Mouse (Mus musculus): ENCODE results near the gene Psmb7. TPM values are rescaled to one million over a fixed set of nuclear protein-coding genes. Genes with fewer than 3 reads are reported as not detected.
A peak's percentile ranks its signal among the peaks of the same experiment; 100 is the strongest.

The Psmb7 gene
- polyA plus RNA-seq, 1 experiment from 2014 or later: 214 TPM

- ATAC-seq (replicated peaks; ENCODE audit: extremely low read depth, insufficient read depth, low FRiP score): no peak
- Histone ChIP-seq H3K4me2 (ENCODE audit: low read depth, low read length) (no peak overlapping the region), H3K27me3 (ENCODE audit: control insufficient read depth, insufficient read depth, low read length) (no peaks in the 10 kb centered on the region), H3K27ac (ENCODE audit: low read length) (no peak overlapping the region), H3K36me3 (ENCODE audit: control insufficient read depth, insufficient read depth) (no peaks in the 10 kb centered on the region), H3K9ac (ENCODE audit: low read length) (no peak overlapping the region), H3K4me3 (ENCODE audit: low read length) (no peak overlapping the region), H3K4me1 (ENCODE audit: control insufficient read depth, insufficient read depth, low read length) (peaks cover 5% of the 10 kb centered on the region), H3K9me3 (replicated peaks; ENCODE audit: control insufficient read depth, low read length) (no peaks in the 10 kb centered on the region)
- 73% methylated on average over 7 of the region's 7 CpGs for WGBS
Observed at GRCm38 (mm10) chr2:38647661-38648060, 3.8 kb upstream of the Psmb7 start.

GRCm38 (mm10) chr2:38647201-38647606, 3.3 kb upstream of the Psmb7 start:
- 60% methylated on average over 8 of the region's 8 CpGs for WGBS
- no peaks in the 10 kb centered on the region for H3K9me3 ChIP-seq (replicated peaks; ENCODE audit: control insufficient read depth, low read length)
- H3K36me3 ChIP-seq (ENCODE audit: control insufficient read depth, insufficient read depth): no peaks in the 10 kb centered on the region
- no peaks in the 10 kb centered on the region for H3K27me3 ChIP-seq (ENCODE audit: control insufficient read depth, insufficient read depth, low read length)
- H3K4me3 ChIP-seq (ENCODE audit: low read length): no peak overlapping the region
- H3K27ac ChIP-seq (ENCODE audit: low read length): no peak overlapping the region
- H3K4me2 ChIP-seq (ENCODE audit: low read depth, low read length): no peak overlapping the region
- ATAC-seq (replicated peaks; ENCODE audit: extremely low read depth, insufficient read depth, low FRiP score): no peak
- H3K9ac ChIP-seq (ENCODE audit: low read length): no peak overlapping the region
- peaks cover 8% of the 10 kb centered on the region for H3K4me1 ChIP-seq (ENCODE audit: control insufficient read depth, insufficient read depth, low read length)

- no peaks in the 10 kb centered on the region for H3K27me3 ChIP-seq (ENCODE audit: control insufficient read depth, insufficient read depth, low read length)
- H3K9me3 ChIP-seq (replicated peaks; ENCODE audit: control insufficient read depth, low read length): no peaks in the 10 kb centered on the region
- H3K36me3 ChIP-seq (ENCODE audit: control insufficient read depth, insufficient read depth): peaks cover 3% of the 10 kb centered on the region
- peaks cover 8% of the 10 kb centered on the region for H3K4me1 ChIP-seq (ENCODE audit: control insufficient read depth, insufficient read depth, low read length)
- no peak overlapping the region for H3K9ac ChIP-seq (ENCODE audit: low read length)
- no peak overlapping the region for H3K4me3 ChIP-seq (ENCODE audit: low read length)
- H3K27ac ChIP-seq (ENCODE audit: low read length): no peak overlapping the region
- H3K4me2 ChIP-seq (ENCODE audit: low read depth, low read length): no peak overlapping the region
- ATAC-seq (replicated peaks; ENCODE audit: extremely low read depth, insufficient read depth, low FRiP score): peak; percentile 58; the same call in 1 of the 2 replicates
- 0% methylated on average over 3 of the region's 3 CpGs for WGBS
Observed at GRCm38 (mm10) chr2:38645936-38646335, 2.0 kb upstream of the Psmb7 start.

GRCm38 (mm10) chr2:38641761-38642160, 2.1 kb downstream of the Psmb7 start:
- H3K36me3 ChIP-seq (ENCODE audit: control insufficient read depth, insufficient read depth): peaks cover 26% of the 10 kb centered on the region
- no peaks in the 10 kb centered on the region for H3K9me3 ChIP-seq (replicated peaks; ENCODE audit: control insufficient read depth, low read length)
- WGBS: 88% methylated on average over 1 of the region's 1 CpGs
- H3K4me1 ChIP-seq (ENCODE audit: control insufficient read depth, insufficient read depth, low read length): peaks cover 8% of the 10 kb centered on the region
- H3K27me3 ChIP-seq (ENCODE audit: control insufficient read depth, insufficient read depth, low read length): no peaks in the 10 kb centered on the region
- H3K4me2 ChIP-seq (ENCODE audit: low read depth, low read length): no peak overlapping the region
- H3K27ac ChIP-seq (ENCODE audit: low read length): no peak overlapping the region
- H3K9ac ChIP-seq (ENCODE audit: low read length): no peak overlapping the region
- no peak overlapping the region for H3K4me3 ChIP-seq (ENCODE audit: low read length)
- ATAC-seq (replicated peaks; ENCODE audit: extremely low read depth, insufficient read depth, low FRiP score): no peak

- Histone ChIP-seq H3K27me3 (ENCODE audit: control insufficient read depth, insufficient read depth, low read length) (no peaks in the 10 kb centered on the region), H3K27ac (ENCODE audit: low read length) (no peak overlapping the region), H3K9me3 (replicated peaks; ENCODE audit: control insufficient read depth, low read length) (no peaks in the 10 kb centered on the region), H3K4me1 (ENCODE audit: control insufficient read depth, insufficient read depth, low read length) (peaks cover 4% of the 10 kb centered on the region), H3K9ac (ENCODE audit: low read length) (no peak overlapping the region), H3K36me3 (ENCODE audit: control insufficient read depth, insufficient read depth) (peaks cover 52% of the 10 kb centered on the region), H3K4me2 (ENCODE audit: low read depth, low read length) (no peak overlapping the region), H3K4me3 (ENCODE audit: low read length) (no peak overlapping the region)
- no peak for ATAC-seq (replicated peaks; ENCODE audit: extremely low read depth, insufficient read depth, low FRiP score)
- WGBS: 72% methylated on average over 4 of the region's 4 CpGs
Observed at GRCm38 (mm10) chr2:38637716-38638267, 6.1 kb downstream of the Psmb7 start.

- WGBS: 84% methylated on average over 2 of the region's 2 CpGs
- Histone ChIP-seq H3K4me1 (ENCODE audit: control insufficient read depth, insufficient read depth, low read length) (no peaks in the 10 kb centered on the region), H3K27me3 (ENCODE audit: control insufficient read depth, insufficient read depth, low read length) (no peaks in the 10 kb centered on the region), H3K27ac (ENCODE audit: low read length) (no peak overlapping the region), H3K9me3 (replicated peaks; ENCODE audit: control insufficient read depth, low read length) (no peaks in the 10 kb centered on the region), H3K36me3 (ENCODE audit: control insufficient read depth, insufficient read depth) (peaks cover 56% of the 10 kb centered on the region), H3K4me3 (ENCODE audit: low read length) (no peak overlapping the region), H3K4me2 (ENCODE audit: low read depth, low read length) (no peak overlapping the region), H3K9ac (ENCODE audit: low read length) (no peak overlapping the region)
- no peak for ATAC-seq (replicated peaks; ENCODE audit: extremely low read depth, insufficient read depth, low FRiP score)
Observed at GRCm38 (mm10) chr2:38630574-38630973, 13.3 kb downstream of the Psmb7 start.

GRCm38 (mm10) chr2:38629451-38629850, 14.4 kb downstream of the Psmb7 start:
- WGBS: 87% methylated on average over 3 of the region's 3 CpGs
- ATAC-seq (replicated peaks; ENCODE audit: extremely low read depth, insufficient read depth, low FRiP score): no peak
- H3K4me3 ChIP-seq (ENCODE audit: low read length): no peak overlapping the region
- H3K9ac ChIP-seq (ENCODE audit: low read length): no peak overlapping the region
- no peak overlapping the region for H3K27ac ChIP-seq (ENCODE audit: low read length)
- H3K36me3 ChIP-seq (ENCODE audit: control insufficient read depth, insufficient read depth): peaks cover 50% of the 10 kb centered on the region
- H3K27me3 ChIP-seq (ENCODE audit: control insufficient read depth, insufficient read depth, low read length): no peaks in the 10 kb centered on the region
- no peaks in the 10 kb centered on the region for H3K9me3 ChIP-seq (replicated peaks; ENCODE audit: control insufficient read depth, low read length)
- H3K4me1 ChIP-seq (ENCODE audit: control insufficient read depth, insufficient read depth, low read length): no peaks in the 10 kb centered on the region; the same call in 1 of the 2 replicates
- H3K4me2 ChIP-seq (ENCODE audit: low read depth, low read length): no peak overlapping the region

GRCm38 (mm10) chr2:38628801-38629200, 15.1 kb downstream of the Psmb7 start:
- no peak for ATAC-seq (replicated peaks; ENCODE audit: extremely low read depth, insufficient read depth, low FRiP score)
- Histone ChIP-seq H3K4me1 (ENCODE audit: control insufficient read depth, insufficient read depth, low read length) (peaks cover 4% of the 10 kb centered on the region; the same call in 1 of the 2 replicates), H3K4me2 (ENCODE audit: low read depth, low read length) (no peak overlapping the region), H3K9me3 (replicated peaks; ENCODE audit: control insufficient read depth, low read length) (no peaks in the 10 kb centered on the region), H3K4me3 (ENCODE audit: low read length) (no peak overlapping the region), H3K9ac (ENCODE audit: low read length) (no peak overlapping the region), H3K27me3 (ENCODE audit: control insufficient read depth, insufficient read depth, low read length) (no peaks in the 10 kb centered on the region), H3K27ac (ENCODE audit: low read length) (no peak overlapping the region), H3K36me3 (ENCODE audit: control insufficient read depth, insufficient read depth) (peaks cover 44% of the 10 kb centered on the region)
- 82% methylated on average over 4 of the region's 4 CpGs for WGBS

GRCm38 (mm10) chr2:38623821-38624590, 19.9 kb downstream of the Psmb7 start:
- Histone ChIP-seq H3K27me3 (ENCODE audit: control insufficient read depth, insufficient read depth, low read length) (no peaks in the 10 kb centered on the region), H3K4me2 (ENCODE audit: low read depth, low read length) (no peak overlapping the region), H3K36me3 (ENCODE audit: control insufficient read depth, insufficient read depth) (peaks cover 15% of the 10 kb centered on the region; the same call in 1 of the 2 replicates), H3K4me1 (ENCODE audit: control insufficient read depth, insufficient read depth, low read length) (peaks cover 4% of the 10 kb centered on the region; the same call in 1 of the 2 replicates), H3K9ac (ENCODE audit: low read length) (no peak overlapping the region), H3K27ac (ENCODE audit: low read length) (no peak overlapping the region), H3K9me3 (replicated peaks; ENCODE audit: control insufficient read depth, low read length) (no peaks in the 10 kb centered on the region), H3K4me3 (ENCODE audit: low read length) (no peak overlapping the region)
- WGBS: 83% methylated on average over 8 of the region's 8 CpGs
- no peak for ATAC-seq (replicated peaks; ENCODE audit: extremely low read depth, insufficient read depth, low FRiP score)
